Mouse (Mus musculus): ENCODE measurements around the gene Tdrd12.
"Not testable (repeated sequence)": the region's sequence is repeated elsewhere in the genome, so short reads cannot be mapped to it uniquely, and the experiment has no call there.

DNA sequence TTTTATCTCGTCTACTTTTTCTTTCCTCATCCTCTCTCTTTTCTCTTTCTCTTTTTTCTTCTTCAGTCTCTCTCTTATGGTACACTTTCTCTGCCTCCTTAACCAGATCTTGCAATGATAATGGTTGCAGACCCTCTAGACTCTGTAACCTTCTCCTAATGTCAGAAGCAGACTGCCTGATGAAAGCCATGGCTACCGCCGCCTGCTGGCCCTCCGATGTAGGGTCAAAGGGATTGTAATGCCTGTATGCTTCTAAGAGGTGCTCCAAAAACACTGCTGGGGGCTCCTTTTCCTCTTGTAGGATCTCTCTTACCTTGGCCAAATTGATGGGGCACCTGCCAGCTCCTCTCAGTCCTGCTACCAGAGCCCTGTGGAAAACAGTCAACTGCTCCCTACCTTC, 32.2 kb upstream of the Tdrd12 start:
- not testable (repeated sequence) for TF ChIP-seq POLR2A (IDR thresholded peaks at IDR 0.05; ENCODE audit: low read depth, low read length); CTCF (IDR thresholded peaks at IDR 0.05; ENCODE audit: extremely low read depth, insufficient read depth, insufficient read length, insufficient replicate concordance)
